Mouse (Mus musculus) bone marrow macrophage, adult 2 months (primary cell): ENCODE data around the gene Nhlh1.

Source experiments
- CTCF ChIP-seq: IDR thresholded peaks from 2 replicates; pipeline ENCODE4 v1.5.1; 2012; ENCODE audit warnings: low read depth, mild to moderate bottlenecking, low read length, moderate library complexity
- POLR2A ChIP-seq: IDR thresholded peaks from 2 replicates; pipeline ENCODE4 v1.6.1; 2012; ENCODE audit warnings: mild to moderate bottlenecking, low read depth, low read length, borderline replicate concordance

GRCm38 (mm10) chr1:172029914-172030313, 27.5 kb downstream of the Nhlh1 start:
- TF ChIP-seq POLR2A (no peak), CTCF (no peak)
